Mouse (Mus musculus) testis, adult 2 months (tissue): ENCODE results near the gene Slc44a1.

Experiments used
- CTCF ChIP-seq: fragments of 200-500 bp; IDR thresholded peaks from 2 replicates; pipeline ENCODE4 v1.5.1; 2012; ENCODE audit warnings: low read depth, mild to moderate bottlenecking, inconsistent platforms, low read length, moderate library complexity; ENCODE audit not compliant: control insufficient read depth, insufficient read depth, insufficient replicate concordance
- POLR2A ChIP-seq: fragments of 200-500 bp; IDR thresholded peaks from 2 replicates; pipeline ENCODE4 v1.6.1; 2012; ENCODE audit warnings: low read depth, mild to moderate bottlenecking, inconsistent platforms, low read length, moderate library complexity; ENCODE audit not compliant: control insufficient read depth

DNA sequence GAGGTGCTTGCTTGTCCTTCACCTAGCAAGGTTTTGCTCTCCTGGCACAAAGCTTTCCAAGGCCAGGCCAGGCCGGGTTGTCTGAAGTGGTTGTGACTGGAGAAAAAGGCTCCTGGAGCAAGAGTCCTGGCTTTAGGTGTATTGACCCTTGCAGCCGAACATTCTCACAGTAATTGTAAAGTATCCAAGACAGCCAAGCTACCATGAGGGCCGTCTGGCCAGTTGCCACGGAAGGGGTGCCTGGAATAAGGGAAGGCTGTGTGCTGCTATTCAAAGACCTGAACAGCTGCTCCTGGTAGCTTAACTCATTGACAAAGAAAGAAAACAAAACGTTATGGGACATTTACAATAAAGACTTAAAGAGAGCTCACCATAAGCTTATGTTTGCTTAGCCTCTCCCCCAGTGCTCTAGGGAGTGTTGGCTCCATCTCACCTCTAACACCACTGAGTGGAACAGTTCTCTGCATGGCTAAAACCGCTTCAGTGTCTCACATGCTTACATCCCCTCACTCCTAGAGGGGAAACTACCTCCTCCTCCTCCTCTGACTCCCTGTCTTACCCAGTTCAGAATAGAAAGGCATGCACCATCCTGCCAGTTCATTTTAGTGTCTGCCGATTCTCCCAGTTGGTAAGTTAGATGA lies 197.2 kb downstream of the Slc44a1 start:
- no peak for TF ChIP-seq POLR2A
- TF ChIP-seq CTCF = no peak
